Mouse (Mus musculus) stomach, embryonic 16.5 days (tissue): ENCODE data around the gene Dctn2. TPM values are rescaled to one million over a fixed set of nuclear protein-coding genes. Genes with fewer than 3 reads are reported as not detected.

Source experiments
- ATAC-seq: fragments of 200-750 bp; cut with Nextera tagmentation; 2 replicates; pipeline ENCODE4 v1.8.0; 2017; ENCODE audit warnings: moderate number of reproducible peaks, moderate TSS enrichment; ENCODE audit not compliant: insufficient read depth, low FRiP score
- H3K27ac ChIP-seq: fragments of 300-500 bp; sonication (generic); 2 replicates; pipeline ENCODE4 v1.5.1; 2014; ENCODE audit warnings: low read length
- H3K27me3 ChIP-seq: fragments of 300-500 bp; sonication (generic); 2 replicates; pipeline ENCODE4 v1.6.1; 2014; ENCODE audit warnings: low read length, control low read depth, mixed read lengths; ENCODE audit not compliant: control insufficient read depth, insufficient read depth
- H3K36me3 ChIP-seq: fragments of 300-500 bp; sonication (generic); 2 replicates; pipeline ENCODE4 v1.6.1; 2014; ENCODE audit warnings: low read length; ENCODE audit not compliant: control insufficient read depth, insufficient read depth
- H3K4me1 ChIP-seq: fragments of 300-500 bp; sonication (generic); 2 replicates; pipeline ENCODE4 v1.6.1; 2014; ENCODE audit warnings: low read length, control low read depth, mixed read lengths; ENCODE audit not compliant: control insufficient read depth, insufficient read depth
- H3K4me2 ChIP-seq: fragments of 300-500 bp; sonication (generic); 2 replicates; pipeline ENCODE4 v1.6.1; 2014; ENCODE audit warnings: low read depth, low read length, mixed read lengths
- H3K4me3 ChIP-seq: fragments of 300-500 bp; sonication (generic); replicated peaks from 2 replicates; pipeline ENCODE4 v1.5.1; 2014; ENCODE audit warnings: mild to moderate bottlenecking, low read length
- H3K9ac ChIP-seq: fragments of 300-500 bp; sonication (generic); 2 replicates; pipeline ENCODE4 v1.6.1; 2014; ENCODE audit warnings: low read length
- H3K9me3 ChIP-seq: fragments of 300-500 bp; sonication (generic); replicated peaks from 2 replicates; pipeline ENCODE4 v1.6.1; 2016; ENCODE audit warnings: low read length, control low read depth; ENCODE audit not compliant: control insufficient read depth
- WGBS: fragments of 180-500 bp; shearing (Covaris S2); extraction: QIAGEN DNeasy Blood & Tissue Kit; methylation state at CpG from one replicate; pipeline ENCODE4 v1.1.7; 2014; 5-methylcytosine and 5-hydroxymethylcytosine counted together
- polyA plus RNA-seq: library from polyadenylated mRNA; unstranded; fragments of >200 nt; fragmentation: Nextera tagmentation; extraction: Ambion mirVana; gene quantifications from 2 replicates; pipeline ENCODE4 v1.2.1, GENCODE M21; 2015

Gene Dctn2
- polyA plus RNA-seq, 1 experiment from 2014 or later = 173 TPM

DNA sequence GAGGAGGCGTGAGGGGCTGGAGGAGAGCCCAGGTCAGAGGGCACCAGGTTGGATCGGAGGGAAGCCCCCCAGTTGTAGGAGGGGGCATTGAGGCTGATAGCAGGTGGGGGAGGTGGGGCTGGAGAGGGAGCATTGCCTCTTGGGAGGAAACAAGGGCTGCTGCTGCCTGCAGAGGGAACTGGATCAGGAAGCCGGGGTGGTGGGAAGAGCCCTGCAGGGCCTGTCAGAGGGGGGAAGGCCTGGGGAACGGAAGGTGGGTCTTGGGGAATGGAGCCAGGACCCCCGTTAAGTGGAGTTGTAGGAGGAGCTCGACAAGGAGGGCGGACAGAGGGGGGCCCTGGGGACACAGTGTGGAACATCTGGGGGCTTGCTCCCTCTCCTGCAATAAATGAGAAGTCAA, 20.0 kb downstream of the Dctn2 start:
- H3K27me3 ChIP-seq = no peaks in the 10 kb centered on the region
- peaks cover 29% of the 10 kb centered on the region for H3K36me3 ChIP-seq
- H3K9ac ChIP-seq = peak overlapping the region; percentile 89
- WGBS = 68% methylated on average over 7 of the region's 7 CpGs
- ATAC-seq = no peak
- H3K4me3 ChIP-seq = no peak overlapping the region
- H3K4me2 ChIP-seq = peak overlapping the region; percentile 73; the same call in 1 of the 2 replicates
- no peak overlapping the region for H3K27ac ChIP-seq
- peaks cover 38% of the 10 kb centered on the region for H3K4me1 ChIP-seq
- H3K9me3 ChIP-seq = no peaks in the 10 kb centered on the region

DNA sequence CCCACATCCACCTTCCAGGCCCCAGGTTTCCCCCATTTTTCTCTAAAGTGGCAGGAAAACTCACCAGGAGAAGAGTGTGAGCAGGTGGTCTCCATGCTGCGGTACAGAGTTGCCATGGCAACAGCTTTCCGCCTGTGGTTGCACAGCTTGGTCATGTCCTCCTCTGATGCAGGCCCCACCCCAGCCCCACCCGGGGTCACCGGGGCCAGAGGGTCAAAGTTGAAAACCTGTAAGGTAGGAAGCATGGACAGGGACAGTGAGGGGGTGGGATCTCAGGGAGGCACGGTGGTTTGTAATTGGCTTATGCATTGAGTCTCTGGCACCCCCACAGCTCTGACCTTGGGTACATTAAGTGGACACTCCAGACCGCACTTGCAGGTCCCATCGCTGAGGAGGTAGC, 20.6 kb downstream of the Dctn2 start:
- H3K36me3 ChIP-seq = peaks cover 25% of the 10 kb centered on the region
- H3K27ac ChIP-seq = no peak overlapping the region
- H3K9ac ChIP-seq = peak overlapping the region; percentile 89
- H3K4me3 ChIP-seq = peak overlapping the region; percentile 63
- H3K27me3 ChIP-seq = no peaks in the 10 kb centered on the region
- peak overlapping the region; percentile 73 for H3K4me2 ChIP-seq
- no peaks in the 10 kb centered on the region for H3K9me3 ChIP-seq
- ATAC-seq = no peak
- peaks cover 42% of the 10 kb centered on the region for H3K4me1 ChIP-seq
- 38% methylated on average over 7 of the region's 7 CpGs for WGBS

DNA sequence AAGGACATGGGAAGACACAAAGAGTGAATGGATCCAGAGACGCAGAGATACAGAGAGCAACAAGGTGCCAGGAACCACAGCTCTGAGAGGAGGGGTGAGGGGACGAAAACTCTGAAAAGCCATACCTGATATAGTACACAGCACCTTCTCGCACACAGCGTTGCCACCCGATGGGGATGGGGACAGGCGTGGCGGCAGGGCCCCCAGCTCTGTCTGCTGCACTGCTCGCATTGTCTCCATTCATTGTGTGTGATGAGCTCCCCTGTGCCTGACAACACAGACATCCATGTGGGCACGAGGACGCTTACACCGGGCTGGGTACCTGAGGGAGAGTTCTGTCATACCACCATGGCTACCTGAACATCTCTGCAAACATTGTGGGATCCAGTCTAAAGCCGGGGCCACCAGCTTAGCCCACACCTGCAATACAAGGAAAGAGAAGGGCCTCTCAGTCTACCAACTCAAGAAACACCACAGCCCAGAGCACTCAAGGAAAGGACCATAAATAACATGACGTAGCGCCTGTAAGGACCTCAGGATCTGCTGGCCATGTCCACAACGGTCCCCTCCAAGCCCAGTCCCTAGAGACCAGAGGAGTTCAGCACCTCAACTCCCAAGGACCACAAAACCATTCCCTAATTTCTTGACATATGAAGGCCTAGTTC, 21.2 kb downstream of the Dctn2 start:
- WGBS = 54% methylated on average over 15 of the region's 15 CpGs
- H3K4me2 ChIP-seq = peak overlapping the region; percentile 73
- peaks cover 19% of the 10 kb centered on the region for H3K36me3 ChIP-seq
- ATAC-seq = no peak
- H3K4me1 ChIP-seq = peaks cover 49% of the 10 kb centered on the region
- H3K4me3 ChIP-seq = peak overlapping the region; percentile 63
- H3K27ac ChIP-seq = peak overlapping the region; percentile 100
- H3K27me3 ChIP-seq = no peaks in the 10 kb centered on the region
- peak overlapping the region; percentile 89 for H3K9ac ChIP-seq
- no peaks in the 10 kb centered on the region for H3K9me3 ChIP-seq

DNA sequence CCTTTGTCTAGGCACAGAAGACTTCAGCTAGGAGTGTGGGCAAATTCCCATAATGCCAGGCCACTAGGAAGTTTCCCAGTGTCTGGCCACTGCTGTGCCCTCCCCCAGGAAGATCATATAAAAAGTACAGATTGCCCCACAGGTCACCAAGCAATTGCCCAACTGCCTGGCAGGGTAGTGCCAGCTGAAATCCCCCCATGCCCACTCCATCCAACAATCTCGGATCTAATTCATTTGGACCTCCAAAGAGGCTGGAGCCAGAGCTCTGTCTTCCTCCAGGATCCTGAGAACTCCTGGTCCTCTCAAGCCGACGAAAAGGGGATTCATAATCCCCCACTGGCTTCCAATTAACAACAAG, 21.7 kb downstream of the Dctn2 start:
- ATAC-seq = no peak

DNA sequence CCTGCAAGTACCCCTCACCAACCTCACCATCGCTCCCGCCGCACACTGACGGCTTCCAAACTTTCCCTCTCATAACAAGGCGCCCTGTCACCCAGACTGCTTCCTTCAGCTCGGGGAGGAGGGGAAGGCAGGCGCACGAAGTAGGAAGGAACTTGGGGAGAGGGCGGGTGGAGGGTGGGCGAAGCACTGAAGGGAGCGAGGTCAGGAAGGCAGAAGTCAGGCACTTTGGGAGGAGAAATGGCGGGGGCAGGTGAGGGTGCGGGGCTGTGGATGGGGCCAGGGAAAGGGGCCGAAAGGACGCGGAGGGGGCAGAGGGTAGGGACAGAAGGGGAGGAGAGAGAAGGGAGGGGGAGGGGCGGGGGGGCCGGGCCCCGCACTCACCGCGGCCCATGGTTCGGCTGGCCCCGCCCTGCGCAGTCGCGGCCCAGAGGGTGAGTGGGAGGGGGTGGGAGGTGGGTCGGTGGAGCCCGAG, 22.2 kb downstream of the Dctn2 start:
- Histone ChIP-seq H3K4me2 (peak overlapping the region; percentile 73), H3K4me3 (peak overlapping the region; percentile 63), H3K9ac (peak overlapping the region; percentile 89), H3K27me3 (no peaks in the 10 kb centered on the region), H3K36me3 (peaks cover 13% of the 10 kb centered on the region), H3K4me1 (peaks cover 58% of the 10 kb centered on the region), H3K9me3 (no peaks in the 10 kb centered on the region), H3K27ac (peak overlapping the region; percentile 100)
- peak; percentile 25 for ATAC-seq
- WGBS = 0% methylated on average over 23 of the region's 28 CpGs

More for the DNA sequence above, 21.7 kb downstream of the Dctn2 start:
- Histone ChIP-seq H3K36me3 (peaks cover 16% of the 10 kb centered on the region), H3K27me3 (no peaks in the 10 kb centered on the region), H3K4me2 (peak overlapping the region; percentile 73), H3K9ac (peak overlapping the region; percentile 89), H3K27ac (peak overlapping the region; percentile 100), H3K4me1 (peaks cover 54% of the 10 kb centered on the region), H3K4me3 (peak overlapping the region; percentile 63), H3K9me3 (no peaks in the 10 kb centered on the region)
- WGBS = 0% methylated on average over 3 of the region's 3 CpGs

DNA sequence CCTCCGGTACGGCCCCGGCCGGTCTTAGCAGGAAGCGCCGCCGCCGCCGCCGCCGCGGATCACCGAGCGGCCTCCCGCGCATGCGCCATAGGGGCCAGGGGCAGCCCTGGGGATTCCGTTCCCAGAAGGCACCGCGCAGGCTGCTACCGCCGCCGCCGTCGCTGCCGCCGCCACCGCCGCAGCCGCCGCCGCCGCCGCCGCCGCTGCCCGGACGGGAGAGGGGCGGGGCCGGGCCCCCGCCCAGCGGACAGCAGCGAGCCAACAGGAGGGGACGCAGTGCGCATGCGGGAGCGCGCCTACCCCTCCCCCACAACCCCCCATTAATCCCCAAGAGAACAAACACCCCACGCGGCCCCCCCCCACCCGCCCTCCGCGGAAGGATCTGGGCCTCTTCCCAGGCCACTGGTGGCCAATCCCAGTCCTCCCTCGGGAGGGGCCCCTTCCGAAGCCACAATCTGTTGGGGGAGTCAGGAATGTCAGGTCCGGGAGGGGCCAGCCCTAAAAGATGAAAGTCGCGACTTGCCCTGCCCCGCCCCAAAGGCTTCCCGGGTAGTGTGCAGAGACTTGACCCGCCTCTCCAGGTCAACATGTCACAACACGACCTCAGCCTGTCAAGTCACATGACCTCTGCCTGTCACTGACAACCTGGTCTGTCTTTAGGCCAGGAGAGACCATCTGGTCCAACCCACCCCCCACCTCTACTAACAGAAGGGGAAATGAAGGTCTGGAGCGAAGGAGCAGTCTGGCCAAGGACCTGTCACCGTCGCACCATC, 22.8 kb downstream of the Dctn2 start, which contains the start of gene Mbd6:
TSS of gene Mbd6 (minus strand) at position 219 of the 773 bp plus-strand sequence.
- WGBS = under 1% methylated on average over 48 of the region's 65 CpGs
- Histone ChIP-seq H3K4me2 (peak within 1 kb of the TSS; percentile 73), H3K9ac (peak within 1 kb of the TSS; percentile 89), H3K27ac (peak within 1 kb of the TSS; percentile 100), H3K9me3 (no peaks in the 10 kb centered on the region), H3K36me3 (peaks cover 14% of the 10 kb centered on the region), H3K4me1 (peaks cover 59% of the 10 kb centered on the region), H3K4me3 (peak within 1 kb of the TSS; percentile 63), H3K27me3 (no peaks in the 10 kb centered on the region)
- ATAC-seq = peak; percentile 35

DNA sequence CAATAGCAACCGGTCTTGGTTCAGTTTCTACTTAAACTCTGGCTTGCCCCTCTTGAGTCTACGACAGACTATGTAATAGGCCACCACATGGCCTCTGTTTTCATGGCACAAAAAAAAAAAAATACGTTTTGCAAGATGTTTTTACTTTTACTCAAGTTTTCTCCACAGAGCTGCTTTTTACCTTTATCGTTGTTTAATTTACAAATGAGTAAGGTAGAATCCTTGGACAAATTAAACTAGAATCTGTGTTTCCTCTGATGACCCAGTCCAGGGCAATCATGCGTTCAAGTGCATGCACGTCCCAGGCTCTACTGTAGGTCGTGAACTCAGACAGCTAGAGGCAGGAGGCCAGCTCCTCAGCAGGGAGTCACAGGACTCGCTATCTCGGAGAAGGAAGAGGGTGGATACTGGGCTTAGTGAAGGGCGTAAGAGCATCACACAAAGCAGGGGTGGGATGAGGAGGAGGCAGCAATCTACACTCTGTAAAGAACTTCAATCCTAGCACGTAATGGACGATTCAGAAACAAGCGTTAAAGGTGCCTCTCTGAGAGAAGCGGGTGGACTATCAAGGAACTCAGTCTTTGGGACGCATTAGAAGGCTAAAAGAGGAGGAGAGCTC, 23.5 kb downstream of the Dctn2 start:
- peak; percentile 5; the same call in 1 of the 2 replicates for ATAC-seq
- H3K9ac ChIP-seq = peak overlapping the region; percentile 89
- H3K4me3 ChIP-seq = peak overlapping the region; percentile 63
- peak overlapping the region; percentile 73 for H3K4me2 ChIP-seq
- H3K9me3 ChIP-seq = no peaks in the 10 kb centered on the region
- WGBS = under 1% methylated on average over 15 of the region's 15 CpGs
- no peaks in the 10 kb centered on the region for H3K27me3 ChIP-seq
- H3K27ac ChIP-seq = peak overlapping the region; percentile 100
- H3K36me3 ChIP-seq = peaks cover 19% of the 10 kb centered on the region
- peaks cover 59% of the 10 kb centered on the region for H3K4me1 ChIP-seq

DNA sequence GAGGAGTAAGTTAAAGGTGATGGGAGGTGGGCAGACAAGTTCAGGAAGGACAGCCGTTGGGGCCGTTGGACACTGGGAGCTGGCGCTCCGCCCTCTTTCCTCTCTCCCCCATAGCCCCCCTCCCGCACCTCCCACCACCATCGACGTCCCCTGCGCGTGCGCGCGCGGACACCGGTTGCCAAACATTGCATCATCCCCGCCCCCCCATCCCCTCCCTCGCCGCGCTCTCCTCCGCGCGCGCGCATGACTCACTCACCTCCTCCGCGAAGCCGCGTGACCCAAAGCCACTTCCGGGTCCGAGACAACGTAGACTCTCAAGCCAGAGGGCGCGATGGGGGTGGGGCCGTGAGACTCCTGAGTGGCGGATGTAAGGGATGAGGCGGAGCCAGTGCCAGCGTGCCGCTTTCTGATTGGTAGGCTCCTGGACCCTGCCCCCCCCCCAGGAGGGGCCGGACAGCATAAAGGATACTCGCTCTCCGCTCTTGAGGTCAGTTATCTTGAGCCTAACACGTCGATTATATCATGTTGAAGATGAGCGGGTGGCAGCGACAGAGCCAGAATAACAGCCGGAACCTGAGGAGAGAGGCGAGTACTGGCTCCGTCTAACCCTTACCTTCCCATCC, 24.2 kb downstream of the Dctn2 start:
- Histone ChIP-seq H3K9ac (peak overlapping the region; percentile 74), H3K9me3 (no peaks in the 10 kb centered on the region), H3K36me3 (peaks cover 22% of the 10 kb centered on the region), H3K4me3 (peak overlapping the region; percentile 63), H3K4me2 (peak overlapping the region; percentile 73), H3K27me3 (no peaks in the 10 kb centered on the region), H3K4me1 (peaks cover 54% of the 10 kb centered on the region), H3K27ac (peak overlapping the region; percentile 100)
- under 1% methylated on average over 47 of the region's 47 CpGs for WGBS
- peak; percentile 92 for ATAC-seq
